Mouse (Mus musculus): Measurements from ENCODE around the gene Padi4. TPM values are rescaled to one million over a fixed set of nuclear protein-coding genes. Genes with fewer than 3 reads are reported as not detected.

Gene Padi4
- total and polyA plus RNA-seq, 2 experiments from 2014 or later, result 0.07 TPM; not detected in 1

- WGBS, result 86% methylated on average over 8 of the region's 8 CpGs
- no peak overlapping the region for H3K4me3 ChIP-seq (ENCODE audit: low read depth, low read length)
- no peak for TF ChIP-seq CTCF (IDR thresholded peaks at IDR 0.05)
Measured at GRCm38 (mm10) chr4:140809118-140809517, 35.1 kb upstream of the Padi4 start.

GRCm38 (mm10) chr4:140804601-140805000 lies 30.6 kb upstream of the Padi4 start:
- Histone ChIP-seq H3K9ac (replicated peaks; ENCODE audit: low read length, poor library complexity, severe bottlenecking) (no peak overlapping the region), H3K27me3 (ENCODE audit: insufficient read depth, low read length) (no peaks in the 10 kb centered on the region), H3K4me2 (ENCODE audit: low read depth, low read length, poor library complexity, severe bottlenecking) (no peak overlapping the region), H3K27ac (ENCODE audit: low read depth, low read length) (no peak overlapping the region), H3K9me3 (ENCODE audit: low read length) (no peaks in the 10 kb centered on the region), H3K4me1 (ENCODE audit: insufficient read depth, low read length) (no peaks in the 10 kb centered on the region), H3K4me3 (ENCODE audit: low read depth, low read length) (no peak overlapping the region), H3K36me3 (ENCODE audit: insufficient read depth, low read length) (no peaks in the 10 kb centered on the region)
- 88% methylated on average over 9 of the region's 9 CpGs for WGBS
- TF ChIP-seq CTCF (IDR thresholded peaks at IDR 0.05), result no peak
- ATAC-seq (ENCODE audit: low FRiP score), result no peak
- DNase-seq (ENCODE audit: low spot score), result no peak

More at GRCm38 (mm10) chr4:140809118-140809517, 35.1 kb upstream of the Padi4 start:
- Histone ChIP-seq H3K9me3 (ENCODE audit: low read length) (no peaks in the 10 kb centered on the region), H3K9ac (replicated peaks; ENCODE audit: low read length, poor library complexity, severe bottlenecking) (no peak overlapping the region), H3K27me3 (ENCODE audit: insufficient read depth, low read length) (0 out of 2 replicates have a peak, but pooled peaks cover 7% of the 10 kb centered on the region), H3K27ac (ENCODE audit: low read depth, low read length) (no peak overlapping the region), H3K4me2 (ENCODE audit: low read depth, low read length, poor library complexity, severe bottlenecking) (no peak overlapping the region), H3K36me3 (ENCODE audit: insufficient read depth, low read length) (no peaks in the 10 kb centered on the region), H3K4me1 (ENCODE audit: insufficient read depth, low read length) (no peaks in the 10 kb centered on the region)
- ATAC-seq (ENCODE audit: low FRiP score) (no peak), DNase-seq (ENCODE audit: low spot score) (no peak)

- Histone ChIP-seq H3K27me3 (ENCODE audit: insufficient read depth, low read length) (no peaks in the 10 kb centered on the region), H3K4me3 (ENCODE audit: low read depth, low read length) (no peak overlapping the region), H3K4me2 (ENCODE audit: low read depth, low read length, poor library complexity, severe bottlenecking) (no peak overlapping the region), H3K9me3 (ENCODE audit: low read length) (no peaks in the 10 kb centered on the region), H3K27ac (ENCODE audit: low read depth, low read length) (no peak overlapping the region), H3K9ac (replicated peaks; ENCODE audit: low read length, poor library complexity, severe bottlenecking) (no peak overlapping the region), H3K4me1 (ENCODE audit: insufficient read depth, low read length) (no peaks in the 10 kb centered on the region), H3K36me3 (ENCODE audit: insufficient read depth, low read length) (no peaks in the 10 kb centered on the region)
- WGBS, result 74% methylated on average over 3 of the region's 3 CpGs
- no peak for DNase-seq (ENCODE audit: low spot score)
- ATAC-seq (ENCODE audit: low FRiP score), result no peak
- no peak for TF ChIP-seq CTCF (IDR thresholded peaks at IDR 0.05)
Measured at GRCm38 (mm10) chr4:140801364-140801763, 27.3 kb upstream of the Padi4 start.

GRCm38 (mm10) chr4:140796786-140797185 lies 22.8 kb upstream of the Padi4 start:
- Histone ChIP-seq H3K27ac (ENCODE audit: low read depth, low read length) (no peak overlapping the region), H3K36me3 (ENCODE audit: insufficient read depth, low read length) (no peaks in the 10 kb centered on the region), H3K9me3 (ENCODE audit: low read length) (no peaks in the 10 kb centered on the region), H3K4me2 (ENCODE audit: low read depth, low read length, poor library complexity, severe bottlenecking) (no peak overlapping the region), H3K27me3 (ENCODE audit: insufficient read depth, low read length) (no peaks in the 10 kb centered on the region), H3K4me1 (ENCODE audit: insufficient read depth, low read length) (no peaks in the 10 kb centered on the region), H3K9ac (replicated peaks; ENCODE audit: low read length, poor library complexity, severe bottlenecking) (no peak overlapping the region), H3K4me3 (ENCODE audit: low read depth, low read length) (no peak overlapping the region)
- DNase-seq (ENCODE audit: low spot score), result no peak
- 87% methylated on average over 3 of the region's 3 CpGs for WGBS
- TF ChIP-seq CTCF (IDR thresholded peaks at IDR 0.05), result no peak
- no peak for ATAC-seq (ENCODE audit: low FRiP score)

- Histone ChIP-seq H3K27me3 (ENCODE audit: insufficient read depth, low read length) (no peaks in the 10 kb centered on the region), H3K27ac (ENCODE audit: low read depth, low read length) (no peak overlapping the region), H3K9me3 (ENCODE audit: low read length) (no peaks in the 10 kb centered on the region), H3K9ac (replicated peaks; ENCODE audit: low read length, poor library complexity, severe bottlenecking) (no peak overlapping the region), H3K4me2 (ENCODE audit: low read depth, low read length, poor library complexity, severe bottlenecking) (no peak overlapping the region), H3K4me1 (ENCODE audit: insufficient read depth, low read length) (no peaks in the 10 kb centered on the region), H3K4me3 (ENCODE audit: low read depth, low read length) (no peak overlapping the region), H3K36me3 (ENCODE audit: insufficient read depth, low read length) (no peaks in the 10 kb centered on the region)
- no peak for TF ChIP-seq CTCF (IDR thresholded peaks at IDR 0.05)
- DNase-seq (ENCODE audit: low spot score), result no peak
- ATAC-seq (ENCODE audit: low FRiP score), result no peak
- WGBS, result 80% methylated on average over 9 of the region's 9 CpGs
Measured at GRCm38 (mm10) chr4:140794678-140795077, 20.6 kb upstream of the Padi4 start.

- H3K27me3 ChIP-seq (ENCODE audit: insufficient read depth, low read length), result no peaks in the 10 kb centered on the region
- no peak overlapping the region for H3K27ac ChIP-seq (ENCODE audit: low read depth, low read length)
- no peak overlapping the region for H3K4me2 ChIP-seq (ENCODE audit: low read depth, low read length, poor library complexity, severe bottlenecking)
- H3K9ac ChIP-seq (replicated peaks; ENCODE audit: low read length, poor library complexity, severe bottlenecking), result no peak overlapping the region
- DNase-seq (ENCODE audit: low spot score), result no peak
- no peaks in the 10 kb centered on the region for H3K9me3 ChIP-seq (ENCODE audit: low read length)
- no peaks in the 10 kb centered on the region for H3K36me3 ChIP-seq (ENCODE audit: insufficient read depth, low read length)
- H3K4me3 ChIP-seq (ENCODE audit: low read depth, low read length), result no peak overlapping the region
- ATAC-seq (ENCODE audit: low FRiP score), result no peak
- H3K4me1 ChIP-seq (ENCODE audit: insufficient read depth, low read length), result no peaks in the 10 kb centered on the region
- TF ChIP-seq CTCF (IDR thresholded peaks at IDR 0.05), result peak; percentile 38
- 44% methylated on average over 9 of the region's 9 CpGs for WGBS
Measured at GRCm38 (mm10) chr4:140793795-140794194, 19.8 kb upstream of the Padi4 start.
